Mouse (Mus musculus): ENCODE results near the gene Syt9. TPM values are rescaled to one million over a fixed set of nuclear protein-coding genes. Genes with fewer than 3 reads are reported as not detected.
"Not testable (repeated sequence)": the region's sequence is repeated elsewhere in the genome, so short reads cannot be mapped to it uniquely, and the experiment has no call there.

The Syt9 gene
- total RNA-seq, 2 experiments from 2014 or later, result 0.33 to 0.38 TPM

GRCm38 (mm10) chr7:107461699-107462440 lies 91.3 kb downstream of the Syt9 start:
- no peak for DNase-seq

GRCm38 (mm10) chr7:107462962-107463361 lies 92.4 kb downstream of the Syt9 start:
- DNase-seq, result no peak

GRCm38 (mm10) chr7:107465081-107465480 lies 94.6 kb downstream of the Syt9 start:
- no peak for DNase-seq

- DNase-seq, result no peak
These were observed 108.7 kb downstream of the Syt9 start for GRCm38 (mm10) chr7:107478979-107479965.

GRCm38 (mm10) chr7:107485709-107486108 lies 115.2 kb downstream of the Syt9 start:
- DNase-seq, result not testable (repeated sequence)

- DNase-seq, result no peak
These were observed 124.9 kb downstream of the Syt9 start for GRCm38 (mm10) chr7:107495428-107495827.

GRCm38 (mm10) chr7:107496923-107497322 lies 126.4 kb downstream of the Syt9 start:
- DNase-seq, result no peak

- DNase-seq, result no peak
These were observed 130.1 kb downstream of the Syt9 start for GRCm38 (mm10) chr7:107500641-107501040.

GRCm38 (mm10) chr7:107504761-107505712 lies 134.5 kb downstream of the Syt9 start:
- no peak for DNase-seq

GRCm38 (mm10) chr7:107507920-107508319 lies 137.4 kb downstream of the Syt9 start:
- no peak for DNase-seq

GRCm38 (mm10) chr7:107509740-107510139 lies 139.2 kb downstream of the Syt9 start:
- DNase-seq, result no peak

GRCm38 (mm10) chr7:107516704-107517410 lies 146.3 kb downstream of the Syt9 start:
- DNase-seq, result peak; percentile 7

GRCm38 (mm10) chr7:107519256-107520025 lies 148.9 kb downstream of the Syt9 start:
- no peak for DNase-seq

GRCm38 (mm10) chr7:107521411-107521810 lies 150.9 kb downstream of the Syt9 start:
- no peak for DNase-seq

GRCm38 (mm10) chr7:107526299-107526698 lies 155.8 kb downstream of the Syt9 start:
- peak; percentile 25 for DNase-seq

GRCm38 (mm10) chr7:107528169-107528772 lies 157.7 kb downstream of the Syt9 start:
- no peak for DNase-seq

- no peak for DNase-seq
These were observed 158.8 kb downstream of the Syt9 start for GRCm38 (mm10) chr7:107529364-107529763.

GRCm38 (mm10) chr7:107535311-107535710 lies 164.8 kb downstream of the Syt9 start:
- DNase-seq, result no peak

- DNase-seq, result no peak
These were observed 166.0 kb downstream of the Syt9 start for GRCm38 (mm10) chr7:107536516-107536915.

GRCm38 (mm10) chr7:107540034-107540433 lies 169.5 kb downstream of the Syt9 start:
- DNase-seq, result no peak
